Mouse (Mus musculus): ENCODE measurements around the gene Trip4.

Trip4 gene

DNA sequence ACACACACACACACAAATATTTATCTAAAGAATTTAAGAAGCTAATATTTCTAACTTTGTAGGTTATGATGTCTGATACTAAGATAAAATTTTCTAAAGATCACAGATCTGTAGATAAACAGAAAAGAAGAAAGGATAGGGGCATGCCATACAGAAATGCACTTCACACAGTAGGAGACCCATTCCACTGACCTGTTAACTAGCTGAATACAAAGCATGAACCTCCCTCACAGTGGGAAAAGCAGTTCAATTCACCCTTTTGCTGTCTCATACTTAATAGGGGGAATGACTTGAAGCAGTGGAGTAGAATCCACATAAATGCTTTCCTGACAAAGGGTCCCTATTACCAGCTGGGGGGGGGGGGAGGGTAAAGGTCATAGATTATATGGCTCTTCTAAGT is 75.0 kb downstream of the Trip4 start:
- DNase-seq, result no peak

- no peak for DNase-seq
Observed at GRCm38 (mm10) chr9:65833230-65833629, 75.4 kb downstream of the Trip4 start.

DNA sequence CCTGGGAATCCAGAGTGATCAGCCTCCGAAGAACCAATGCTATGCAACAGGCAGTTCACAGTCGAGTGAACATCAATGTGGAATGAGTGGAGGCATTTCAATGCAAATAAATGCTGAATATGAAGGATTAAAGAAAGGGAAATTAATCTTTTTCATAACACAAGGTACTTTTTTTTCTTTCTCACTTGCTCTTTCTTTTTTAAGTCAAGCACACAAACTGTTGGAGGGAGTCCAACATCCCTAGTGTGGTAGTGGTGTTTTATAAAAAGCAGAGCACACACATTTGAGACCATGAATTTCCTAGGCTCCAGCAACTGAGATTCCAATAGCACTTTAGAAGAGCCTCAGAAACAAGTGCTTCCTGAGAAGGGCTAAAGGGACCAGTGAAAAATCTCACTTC is 76.6 kb downstream of the Trip4 start:
- DNase-seq, result no peak

DNA sequence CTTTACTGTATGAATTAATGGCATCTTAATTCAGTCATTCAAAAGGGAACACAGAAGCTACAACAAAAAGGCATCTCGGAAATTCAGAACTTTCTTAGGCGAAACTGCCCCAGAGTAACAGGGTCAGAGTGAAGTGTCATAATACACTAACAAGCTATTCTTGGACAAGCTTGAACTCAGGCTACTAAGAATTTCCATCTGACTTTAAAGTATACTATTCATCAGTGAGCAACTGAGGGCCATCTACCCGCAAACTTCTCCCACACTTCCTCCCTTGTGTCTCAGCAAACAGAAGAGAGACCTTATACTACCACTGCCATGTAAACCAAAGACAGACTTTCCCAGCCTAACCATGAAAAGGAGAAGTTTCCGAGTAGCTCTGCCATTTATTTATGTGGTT is 77.4 kb downstream of the Trip4 start:
- no peak for DNase-seq

- no peak for DNase-seq
Observed at GRCm38 (mm10) chr9:65830255-65830654, 78.3 kb downstream of the Trip4 start.

- no peak for DNase-seq
Observed at GRCm38 (mm10) chr9:65829410-65829809, 79.2 kb downstream of the Trip4 start.

GRCm38 (mm10) chr9:65828511-65828910 is 80.1 kb downstream of the Trip4 start:
- DNase-seq, result no peak

- DNase-seq, result no peak
Observed at GRCm38 (mm10) chr9:65828016-65828403, 80.6 kb downstream of the Trip4 start.

GRCm38 (mm10) chr9:65827344-65828015 is 81.1 kb downstream of the Trip4 start, which contains the start of gene Zfp609:
TSS of gene Zfp609 (minus strand) at chr9:65827564.
- DNase-seq, result peak; percentile 92

- peak; percentile 60 for DNase-seq
Observed at GRCm38 (mm10) chr9:65826588-65827343, 81.8 kb downstream of the Trip4 start.

GRCm38 (mm10) chr9:65826226-65826587 is 82.4 kb downstream of the Trip4 start:
- DNase-seq, result peak; percentile 48

DNA sequence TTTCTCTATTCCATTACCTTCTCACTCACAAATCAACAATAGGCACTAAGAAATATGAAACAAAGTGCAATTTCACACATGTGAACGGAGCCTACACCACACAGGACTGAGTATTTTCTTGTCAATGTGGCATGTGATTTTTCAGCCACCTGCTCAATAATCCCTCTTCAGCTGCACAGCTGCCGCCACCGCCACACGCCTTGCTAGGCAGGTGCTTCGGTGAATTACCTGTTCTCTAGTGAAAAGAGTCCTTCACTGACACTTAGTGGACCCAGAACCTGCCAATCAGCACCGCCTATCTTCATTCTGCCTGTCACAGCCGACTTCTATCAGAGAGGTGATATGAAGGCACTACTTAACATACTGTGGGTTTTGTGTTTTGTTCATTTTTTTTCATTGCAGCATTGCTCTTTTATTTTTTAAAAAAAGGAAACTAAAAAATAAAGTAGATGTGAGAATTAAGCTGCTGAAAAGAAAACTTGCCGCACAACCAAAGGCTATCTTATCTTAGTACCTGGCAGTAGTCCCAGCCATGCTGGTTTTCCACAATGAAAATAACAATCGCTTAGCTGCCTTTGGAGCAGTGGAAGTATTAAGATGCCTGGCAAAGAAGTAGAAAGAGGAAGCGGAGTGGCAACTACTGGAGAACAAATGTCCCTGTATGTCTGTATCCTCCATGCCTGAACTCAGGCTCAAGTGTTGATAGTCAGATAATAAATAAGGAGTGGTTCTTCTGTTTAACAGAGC is 84.7 kb downstream of the Trip4 start:
- DNase-seq, result no peak

GRCm38 (mm10) chr9:65822011-65822410 is 86.6 kb downstream of the Trip4 start:
- no peak for DNase-seq

DNA sequence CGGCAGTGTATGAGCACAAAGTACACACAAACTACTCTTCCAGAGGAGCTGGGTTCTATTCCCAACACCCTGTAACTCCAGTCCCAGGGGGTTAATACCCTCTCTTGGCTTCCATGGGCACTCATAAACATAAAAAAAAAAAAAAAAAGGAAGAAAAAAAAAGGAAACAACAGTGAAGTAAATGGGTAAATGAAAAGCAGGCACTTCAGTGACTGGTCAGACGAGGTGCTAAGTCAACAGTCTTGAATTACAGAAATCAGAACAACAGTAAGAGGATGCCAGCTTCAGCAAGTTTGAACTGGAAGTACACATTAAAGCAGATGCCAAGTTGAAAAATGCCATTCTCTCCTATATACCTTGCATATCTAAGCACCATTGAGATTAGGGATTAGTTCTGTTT is 88.3 kb downstream of the Trip4 start:
- no peak for DNase-seq

DNA sequence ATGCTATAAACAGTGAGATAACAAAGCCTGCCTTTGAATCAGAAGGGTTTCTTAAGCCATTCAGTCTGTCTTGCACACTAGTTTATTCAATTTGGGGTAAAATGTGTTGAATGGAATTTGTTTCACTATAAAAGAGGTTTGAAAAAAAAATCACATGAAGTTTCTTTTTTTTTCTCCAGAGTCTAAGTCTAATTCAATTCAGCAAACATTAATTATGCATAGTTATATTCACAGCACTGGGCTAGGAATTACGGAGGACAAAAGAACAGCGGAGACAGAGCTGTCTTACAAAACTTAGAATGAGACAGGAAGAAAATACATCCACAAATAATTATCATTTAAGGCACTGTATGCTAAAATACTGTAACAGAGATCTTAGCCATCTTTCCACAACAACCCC is 90.2 kb downstream of the Trip4 start:
- DNase-seq, result no peak

DNA sequence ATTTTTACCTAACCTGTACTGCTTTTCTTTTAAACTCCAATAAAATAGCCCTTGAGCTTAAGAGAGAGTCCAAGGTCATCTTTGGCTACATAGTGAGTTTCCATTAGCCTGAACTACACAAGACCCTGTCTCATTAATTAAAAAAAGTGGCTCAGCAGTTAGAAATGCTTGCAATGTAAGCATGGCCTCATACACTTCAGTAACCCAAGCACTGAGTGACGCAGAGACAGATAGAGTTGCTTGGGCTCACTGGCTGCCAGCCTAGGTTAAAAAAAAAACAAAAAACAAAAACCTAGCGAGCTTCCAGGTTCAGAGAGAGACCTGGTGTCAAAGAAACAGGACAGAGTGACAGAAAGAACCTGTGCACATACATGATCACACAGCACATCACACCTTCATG is 95.8 kb downstream of the Trip4 start:
- DNase-seq, result no peak

DNA sequence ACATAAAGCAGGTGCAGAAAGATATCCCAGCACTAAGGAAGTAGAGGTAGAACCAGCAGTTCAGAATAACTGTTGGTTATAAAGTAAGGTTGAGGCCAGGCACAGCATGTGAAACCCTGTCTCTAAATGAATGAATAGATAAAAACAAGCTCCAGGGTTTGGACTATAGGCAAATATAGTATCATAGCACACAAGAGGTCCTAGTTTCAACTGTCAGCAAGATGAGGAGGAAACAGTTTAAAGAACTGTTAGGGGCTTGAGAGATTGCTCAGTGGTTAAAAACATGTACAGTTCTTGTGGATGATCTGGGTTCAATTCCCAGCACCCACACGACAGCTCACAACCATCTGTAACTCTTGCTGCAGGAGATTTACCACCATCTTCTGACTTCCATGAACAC is 96.8 kb downstream of the Trip4 start:
- DNase-seq, result no peak

- DNase-seq, result no peak
Observed at GRCm38 (mm10) chr9:65807818-65808217, 100.8 kb downstream of the Trip4 start.

- DNase-seq, result no peak
Observed at GRCm38 (mm10) chr9:65807251-65807650, 101.3 kb downstream of the Trip4 start.

DNA sequence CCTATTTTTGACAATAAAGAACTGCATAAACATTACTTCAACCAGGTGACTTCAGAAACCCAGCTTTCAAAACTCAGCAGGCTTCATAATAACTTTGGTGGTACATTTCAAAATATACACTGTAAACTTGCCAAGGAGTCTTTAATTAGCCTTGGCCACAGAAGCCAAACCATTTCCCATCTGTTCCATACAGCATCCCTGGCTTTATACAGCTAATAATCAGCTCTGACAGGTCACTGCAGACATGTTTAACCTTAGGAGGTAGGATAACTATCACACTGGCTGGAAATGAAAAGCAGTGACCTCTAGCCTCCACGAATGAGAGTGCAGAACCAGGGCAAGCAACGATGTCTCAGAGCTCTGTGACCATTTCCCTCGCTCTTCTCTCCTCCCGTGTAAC is 108.8 kb downstream of the Trip4 start:
- peak; percentile 53 for DNase-seq

- no peak for DNase-seq
Observed at GRCm38 (mm10) chr9:65795651-65796050, 112.9 kb downstream of the Trip4 start.

GRCm38 (mm10) chr9:65794313-65794712 is 114.3 kb downstream of the Trip4 start:
- no peak for DNase-seq

- DNase-seq, result no peak
Observed at GRCm38 (mm10) chr9:65793506-65793905, 115.1 kb downstream of the Trip4 start.

GRCm38 (mm10) chr9:65793086-65793485 is 115.5 kb downstream of the Trip4 start:
- no peak for DNase-seq

Data from cerebellum, adult 9-11 months (tissue).